Mouse (Mus musculus): ENCODE data around the gene Plekhh1.

- TF ChIP-seq POLR2AphosphoS2 (IDR thresholded peaks at IDR 0.05; ENCODE audit: low read depth, low read length), result no peak
- no peak for TF ChIP-seq CHD1 (IDR thresholded peaks at IDR 0.05; ENCODE audit: low read depth, low read length)
Measured at GRCm38 (mm10) chr12:78980683-78981091, 48.3 kb upstream of the Plekhh1 start.
